Mouse (Mus musculus): ENCODE measurements around the gene Ubxn6.

- TF ChIP-seq POLR2A (IDR thresholded peaks at IDR 0.05; ENCODE audit: control insufficient read depth in 1 of 2, insufficient read depth in 1 of 2, low read depth in 1 of 2, low read length in 2 of 2, poor library complexity in 1 of 2) (no peak), CTCF (IDR thresholded peaks at IDR 0.05 in 2 of 3, conservative IDR thresholded peaks at IDR 0.05 in 1 of 3; ENCODE audit: control insufficient read depth in 1 of 3, insufficient read depth in 1 of 3, low read depth in 2 of 3, low read length in 3 of 3, poor library complexity in 1 of 3, severe bottlenecking in 1 of 3) (no peak), BHLHE40 (IDR thresholded peaks at IDR 0.05; ENCODE audit: borderline replicate concordance, low read depth, low read length) (no peak)
These were observed 57.0 kb downstream of the Ubxn6 start for GRCm38 (mm10) chr17:56017848-56018247.

All from MEL (cell line).